Mouse (Mus musculus) forebrain, embryonic 16.5 days (tissue): ENCODE measurements around the gene Acvr2a. TPM values are rescaled to one million over a fixed set of nuclear protein-coding genes. Genes with fewer than 3 reads are reported as not detected.

ENCODE experiments used
- ATAC-seq: fragments of 200-750 bp; cut with Nextera tagmentation; 2 replicates; pipeline ENCODE4 v1.8.0; 2017; ENCODE audit warnings: mild to moderate bottlenecking, moderate library complexity
- H3K27ac ChIP-seq: fragments of 300-500 bp; sonication (generic); 2 replicates; pipeline ENCODE4 v1.5.1; 2014; ENCODE audit warnings: low read length, control low read depth
- H3K27me3 ChIP-seq: fragments of 300-500 bp; sonication (generic); replicated peaks from 2 replicates; pipeline ENCODE4 v1.6.1; 2014; ENCODE audit warnings: low read length; ENCODE audit not compliant: control insufficient read depth, insufficient read depth
- H3K36me3 ChIP-seq: fragments of 300-500 bp; sonication (generic); 2 replicates; pipeline ENCODE4 v1.6.1; 2014; ENCODE audit not compliant: control insufficient read depth, insufficient read depth
- H3K4me1 ChIP-seq: fragments of 300-500 bp; sonication (generic); replicated peaks from 2 replicates; pipeline ENCODE4 v1.6.1; 2014; ENCODE audit warnings: low read length; ENCODE audit not compliant: control insufficient read depth, insufficient read depth
- H3K4me2 ChIP-seq: fragments of 300-500 bp; sonication (generic); 2 replicates; pipeline ENCODE4 v1.6.1; 2014; ENCODE audit warnings: mild to moderate bottlenecking, low read length, control low read depth
- H3K4me3 ChIP-seq: fragments of 300-500 bp; sonication (generic); replicated peaks from 2 replicates; pipeline ENCODE4 v1.5.1; 2014; ENCODE audit warnings: mild to moderate bottlenecking, low read length, control low read depth
- H3K9ac ChIP-seq: fragments of 300-500 bp; sonication (generic); replicated peaks from 2 replicates; pipeline ENCODE4 v1.6.1; 2014; ENCODE audit warnings: low read depth, low read length, control low read depth
- H3K9me3 ChIP-seq: fragments of 300-500 bp; sonication (generic); 2 replicates; pipeline ENCODE4 v1.6.1; 2016; ENCODE audit warnings: low read length; ENCODE audit not compliant: control insufficient read depth
- WGBS: fragments of 180-500 bp; shearing (Covaris S2); extraction: QIAGEN DNeasy Blood & Tissue Kit; methylation state at CpG from one replicate; pipeline ENCODE4 v1.1.7; 2014; 5-methylcytosine and 5-hydroxymethylcytosine counted together
- polyA plus RNA-seq: library from polyadenylated mRNA; unstranded; fragments of >200 nt; fragmentation: Nextera tagmentation; extraction: Ambion mirVana; gene quantifications from 2 replicates; pipeline ENCODE4 v1.2.1, GENCODE M21; 2015

Acvr2a gene
- polyA plus RNA-seq, 1 experiment from 2014 or later: 53.4 TPM

GRCm38 (mm10) chr2:48815039-48815590 is 1.2 kb downstream of the Acvr2a start:
- Histone ChIP-seq H3K4me2 (peak overlapping the region; percentile 80), H3K4me3 (peak overlapping the region; percentile 100), H3K27ac (peak overlapping the region; percentile 98), H3K9me3 (no peaks in the 10 kb centered on the region), H3K36me3 (no peaks in the 10 kb centered on the region), H3K9ac (peak overlapping the region; percentile 97), H3K27me3 (no peaks in the 10 kb centered on the region), H3K4me1 (peaks cover 15% of the 10 kb centered on the region)
- ATAC-seq: no peak
- under 1% methylated on average over 15 of the region's 15 CpGs for WGBS

- 12% methylated on average over 9 of the region's 9 CpGs for WGBS
- H3K27ac ChIP-seq: peak overlapping the region; percentile 8; the same call in 1 of the 2 replicates
- no peak for ATAC-seq
Measured at GRCm38 (mm10) chr2:48816141-48817028, 2.5 kb downstream of the Acvr2a start.

GRCm38 (mm10) chr2:48825878-48826277 is 12.0 kb downstream of the Acvr2a start:
- H3K4me2 ChIP-seq: no peak overlapping the region
- no peak overlapping the region for H3K27ac ChIP-seq
- H3K4me1 ChIP-seq: peaks cover 8% of the 10 kb centered on the region
- H3K4me3 ChIP-seq: no peak overlapping the region
- WGBS: 100% methylated on average over 2 of the region's 2 CpGs
- no peaks in the 10 kb centered on the region for H3K36me3 ChIP-seq
- H3K9me3 ChIP-seq: no peaks in the 10 kb centered on the region
- H3K9ac ChIP-seq: no peak overlapping the region
- no peak for ATAC-seq
- no peaks in the 10 kb centered on the region for H3K27me3 ChIP-seq

More at GRCm38 (mm10) chr2:48816141-48817028, 2.5 kb downstream of the Acvr2a start:
- Histone ChIP-seq H3K36me3 (no peaks in the 10 kb centered on the region), H3K4me2 (peak overlapping the region; percentile 80), H3K9ac (peak overlapping the region; percentile 63), H3K9me3 (no peaks in the 10 kb centered on the region), H3K4me1 (peaks cover 15% of the 10 kb centered on the region), H3K27me3 (no peaks in the 10 kb centered on the region), H3K4me3 (peak overlapping the region; percentile 100)

GRCm38 (mm10) chr2:48826380-48826779 is 12.5 kb downstream of the Acvr2a start:
- Histone ChIP-seq H3K27me3 (no peaks in the 10 kb centered on the region), H3K4me3 (no peak overlapping the region), H3K36me3 (no peaks in the 10 kb centered on the region), H3K27ac (no peak overlapping the region), H3K9ac (no peak overlapping the region), H3K4me2 (no peak overlapping the region), H3K4me1 (peaks cover 8% of the 10 kb centered on the region), H3K9me3 (no peaks in the 10 kb centered on the region)
- no peak for ATAC-seq

- no peaks in the 10 kb centered on the region for H3K27me3 ChIP-seq
- H3K36me3 ChIP-seq: no peaks in the 10 kb centered on the region
- H3K27ac ChIP-seq: no peak overlapping the region
- H3K9ac ChIP-seq: no peak overlapping the region
- peaks cover 8% of the 10 kb centered on the region for H3K4me1 ChIP-seq
- no peaks in the 10 kb centered on the region for H3K9me3 ChIP-seq
- 92% methylated on average over 2 of the region's 2 CpGs for WGBS
- no peak overlapping the region for H3K4me2 ChIP-seq
- no peak overlapping the region for H3K4me3 ChIP-seq
- ATAC-seq: no peak
Measured at GRCm38 (mm10) chr2:48830492-48830891, 16.6 kb downstream of the Acvr2a start.

- Histone ChIP-seq H3K4me1 (peaks cover 5% of the 10 kb centered on the region), H3K4me3 (no peak overlapping the region), H3K27ac (no peak overlapping the region), H3K27me3 (no peaks in the 10 kb centered on the region), H3K9me3 (no peaks in the 10 kb centered on the region), H3K9ac (no peak overlapping the region), H3K4me2 (no peak overlapping the region), H3K36me3 (no peaks in the 10 kb centered on the region)
- 82% methylated on average over 5 of the region's 5 CpGs for WGBS
- ATAC-seq: no peak
Measured at GRCm38 (mm10) chr2:48832305-48832704, 18.4 kb downstream of the Acvr2a start.

GRCm38 (mm10) chr2:48833884-48834450 is 20.1 kb downstream of the Acvr2a start:
- no peaks in the 10 kb centered on the region for H3K36me3 ChIP-seq
- ATAC-seq: no peak
- H3K9ac ChIP-seq: no peak overlapping the region
- no peak overlapping the region for H3K4me3 ChIP-seq
- H3K4me2 ChIP-seq: no peak overlapping the region
- no peaks in the 10 kb centered on the region for H3K9me3 ChIP-seq
- peaks cover 5% of the 10 kb centered on the region for H3K4me1 ChIP-seq
- no peaks in the 10 kb centered on the region for H3K27me3 ChIP-seq
- H3K27ac ChIP-seq: no peak overlapping the region
- 47% methylated on average over 3 of the region's 3 CpGs for WGBS

- no peaks in the 10 kb centered on the region for H3K36me3 ChIP-seq
- H3K4me1 ChIP-seq: no peaks in the 10 kb centered on the region
- no peak for ATAC-seq
- 86% methylated on average over 3 of the region's 3 CpGs for WGBS
- no peak overlapping the region for H3K27ac ChIP-seq
- H3K9ac ChIP-seq: no peak overlapping the region
- H3K27me3 ChIP-seq: no peaks in the 10 kb centered on the region
- no peak overlapping the region for H3K4me3 ChIP-seq
- H3K9me3 ChIP-seq: no peaks in the 10 kb centered on the region
- no peak overlapping the region for H3K4me2 ChIP-seq
Measured at GRCm38 (mm10) chr2:48841611-48842470, 27.9 kb downstream of the Acvr2a start.
